Mouse (Mus musculus) lung, embryonic 15.5 days (tissue): ENCODE data around the gene RPS10-NUDT3. TPM values are rescaled to one million over a fixed set of nuclear protein-coding genes. Genes with fewer than 3 reads are reported as not detected.
"Not testable (repeated sequence)": the region's sequence is repeated elsewhere in the genome, so short reads cannot be mapped to it uniquely, and the experiment has no call there.

Source experiments
- ATAC-seq: fragments of 200-750 bp; cut with Nextera tagmentation; 2 replicates; pipeline ENCODE4 v1.8.0; 2017; ENCODE audit warnings: moderate number of reproducible peaks, borderline replicate concordance; ENCODE audit not compliant: low FRiP score, low TSS enrichment; ENCODE audit errors: extremely low read depth
- H3K27ac ChIP-seq: fragments of 300-500 bp; sonication (generic); 2 replicates; pipeline ENCODE4 v1.5.1; 2015; ENCODE audit warnings: moderate library complexity, mild to moderate bottlenecking, inconsistent platforms
- H3K27me3 ChIP-seq: fragments of 300-500 bp; sonication (generic); 2 replicates; pipeline ENCODE4 v1.6.1; 2015; ENCODE audit warnings: inconsistent platforms
- H3K36me3 ChIP-seq: fragments of 300-500 bp; sonication (generic); 2 replicates; pipeline ENCODE4 v1.6.1; 2015; ENCODE audit warnings: inconsistent platforms
- H3K4me1 ChIP-seq: fragments of 300-500 bp; sonication (generic); 2 replicates; pipeline ENCODE4 v1.6.1; 2015; ENCODE audit warnings: inconsistent platforms
- H3K4me2 ChIP-seq: fragments of 300-500 bp; sonication (generic); 2 replicates; pipeline ENCODE4 v1.6.1; 2015; ENCODE audit warnings: inconsistent platforms, mild to moderate bottlenecking, moderate library complexity
- H3K4me3 ChIP-seq: fragments of 300-500 bp; sonication (generic); 2 replicates; pipeline ENCODE4 v1.5.1; 2015; ENCODE audit warnings: mild to moderate bottlenecking, inconsistent platforms
- H3K9ac ChIP-seq: fragments of 300-500 bp; sonication (generic); 2 replicates; pipeline ENCODE4 v1.6.1; 2015; ENCODE audit warnings: inconsistent platforms
- H3K9me3 ChIP-seq: fragments of 300-500 bp; sonication (generic); 2 replicates; pipeline ENCODE4 v1.6.1; 2016; ENCODE audit warnings: inconsistent platforms
- WGBS: fragments of 180-500 bp; shearing (Covaris S2); methylation state at CpG from one replicate; pipeline ENCODE4 v1.1.7; 2015; 5-methylcytosine and 5-hydroxymethylcytosine counted together
- polyA plus RNA-seq: library from polyadenylated mRNA; unstranded; fragments of >200 nt; fragmentation: Nextera tagmentation; extraction: Ambion mirVana; gene quantifications from 2 replicates; pipeline ENCODE4 v1.2.1, GENCODE M21; 2015

The RPS10-NUDT3 gene
- polyA plus RNA-seq, 1 experiment from 2014 or later, result not detected

- WGBS, result 2% methylated on average over 63 of the region's 65 CpGs
- Histone ChIP-seq H3K9ac (no peak within 1 kb of the TSS), H3K4me1 (peaks cover 12% of the 10 kb centered on the region)
Observed at GRCm38 (mm10) chr17:27655089-27656010, 20.3 kb upstream of the RPS10-NUDT3 start, which contains the start of gene Pacsin1. Pacsin1 (plus strand) TSS chr17:27655509.

GRCm38 (mm10) chr17:27653253-27653959 lies 18.4 kb upstream of the RPS10-NUDT3 start:
- Histone ChIP-seq H3K4me3 (no peak overlapping the region), H3K27ac (no peak overlapping the region), H3K4me2 (no peak overlapping the region), H3K9ac (no peak overlapping the region), H3K4me1 (peaks cover 12% of the 10 kb centered on the region), H3K27me3 (peaks cover 44% of the 10 kb centered on the region), H3K36me3 (no peaks in the 10 kb centered on the region), H3K9me3 (no peaks in the 10 kb centered on the region)
- WGBS, result 45% methylated on average over 10 of the region's 10 CpGs
- ATAC-seq, result no peak

More at GRCm38 (mm10) chr17:27655089-27656010, 20.3 kb upstream of the RPS10-NUDT3 start, which contains the start of gene Pacsin1:
- Histone ChIP-seq H3K4me2 (peak within 1 kb of the TSS; percentile 76), H3K27me3 (peaks cover 44% of the 10 kb centered on the region), H3K9me3 (no peaks in the 10 kb centered on the region), H3K4me3 (peak within 1 kb of the TSS; percentile 44), H3K27ac (no peak within 1 kb of the TSS), H3K36me3 (no peaks in the 10 kb centered on the region)
- ATAC-seq, result no peak

GRCm38 (mm10) chr17:27652046-27652790 lies 17.2 kb upstream of the RPS10-NUDT3 start:
- no peak for ATAC-seq
- WGBS, result 77% methylated on average over 23 of the region's 23 CpGs
- Histone ChIP-seq H3K9ac (no peak overlapping the region), H3K4me3 (no peak overlapping the region), H3K36me3 (no peaks in the 10 kb centered on the region), H3K4me2 (no peak overlapping the region), H3K27ac (no peak overlapping the region), H3K9me3 (no peaks in the 10 kb centered on the region), H3K27me3 (peaks cover 42% of the 10 kb centered on the region), H3K4me1 (peaks cover 12% of the 10 kb centered on the region)

GRCm38 (mm10) chr17:27650586-27650985 lies 15.6 kb upstream of the RPS10-NUDT3 start:
- peaks cover 6% of the 10 kb centered on the region; the same call in 1 of the 2 replicates for H3K4me1 ChIP-seq
- H3K27me3 ChIP-seq, result peaks cover 25% of the 10 kb centered on the region
- H3K4me2 ChIP-seq, result no peak overlapping the region
- 74% methylated on average over 13 of the region's 13 CpGs for WGBS
- H3K9me3 ChIP-seq, result no peaks in the 10 kb centered on the region
- no peaks in the 10 kb centered on the region for H3K36me3 ChIP-seq
- no peak overlapping the region for H3K27ac ChIP-seq
- H3K9ac ChIP-seq, result no peak overlapping the region
- no peak overlapping the region for H3K4me3 ChIP-seq
- no peak for ATAC-seq

GRCm38 (mm10) chr17:27650160-27650559 lies 15.1 kb upstream of the RPS10-NUDT3 start:
- Histone ChIP-seq H3K4me3 (no peak overlapping the region), H3K27ac (no peak overlapping the region), H3K4me1 (0 out of 2 replicates have a peak, but pooled peaks cover 2% of the 10 kb centered on the region), H3K4me2 (no peak overlapping the region), H3K9me3 (no peaks in the 10 kb centered on the region), H3K36me3 (no peaks in the 10 kb centered on the region), H3K27me3 (peaks cover 21% of the 10 kb centered on the region), H3K9ac (no peak overlapping the region)
- whole genome bisulfite sequencing, result 8% methylated on average over 12 of the region's 12 CpGs
- ATAC-seq, result no peak

GRCm38 (mm10) chr17:27645807-27646206 lies 10.8 kb upstream of the RPS10-NUDT3 start:
- WGBS, result 28% methylated on average over 7 of the region's 7 CpGs
- Histone ChIP-seq H3K36me3 (no peaks in the 10 kb centered on the region), H3K4me1 (peaks cover 17% of the 10 kb centered on the region), H3K4me3 (no peak overlapping the region), H3K9me3 (no peaks in the 10 kb centered on the region), H3K27me3 (peaks cover 4% of the 10 kb centered on the region; the same call in 1 of the 2 replicates), H3K27ac (no peak overlapping the region), H3K9ac (no peak overlapping the region), H3K4me2 (no peak overlapping the region)
- ATAC-seq, result no peak

GRCm38 (mm10) chr17:27644572-27644971 lies 9.6 kb upstream of the RPS10-NUDT3 start:
- WGBS, result 40% methylated on average over 2 of the region's 2 CpGs
- peaks cover 17% of the 10 kb centered on the region for H3K4me1 ChIP-seq
- H3K36me3 ChIP-seq, result no peaks in the 10 kb centered on the region
- no peak overlapping the region for H3K4me3 ChIP-seq
- H3K27ac ChIP-seq, result no peak overlapping the region
- no peak overlapping the region for H3K4me2 ChIP-seq
- H3K9me3 ChIP-seq, result no peaks in the 10 kb centered on the region
- peaks cover 4% of the 10 kb centered on the region; the same call in 1 of the 2 replicates for H3K27me3 ChIP-seq
- H3K9ac ChIP-seq, result no peak overlapping the region
- ATAC-seq, result no peak

GRCm38 (mm10) chr17:27643756-27644155 lies 8.7 kb upstream of the RPS10-NUDT3 start:
- Histone ChIP-seq H3K27ac (no peak overlapping the region), H3K4me1 (peaks cover 17% of the 10 kb centered on the region), H3K27me3 (peaks cover 4% of the 10 kb centered on the region; the same call in 1 of the 2 replicates), H3K4me2 (no peak overlapping the region), H3K9ac (no peak overlapping the region), H3K9me3 (no peaks in the 10 kb centered on the region), H3K4me3 (no peak overlapping the region), H3K36me3 (no peaks in the 10 kb centered on the region)
- 74% methylated on average over 9 of the region's 9 CpGs for WGBS
- no peak for ATAC-seq

- Histone ChIP-seq H3K27me3 (peaks cover under 1% of the 10 kb centered on the region; the same call in 1 of the 2 replicates), H3K36me3 (no peaks in the 10 kb centered on the region), H3K9ac (no peak overlapping the region; the same call in 1 of the 2 replicates), H3K27ac (peak overlapping the region; percentile 61), H3K4me2 (peak overlapping the region; percentile 23; the same call in 1 of the 2 replicates), H3K4me3 (no peak overlapping the region), H3K4me1 (peaks cover 17% of the 10 kb centered on the region), H3K9me3 (no peaks in the 10 kb centered on the region)
- WGBS, result 22% methylated on average over 6 of the region's 6 CpGs
- peak; percentile 74; the same call in 1 of the 2 replicates for ATAC-seq
Observed at GRCm38 (mm10) chr17:27643101-27643500, 8.1 kb upstream of the RPS10-NUDT3 start.

- WGBS, result 14% methylated on average over 12 of the region's 12 CpGs
- Histone ChIP-seq H3K36me3 (no peaks in the 10 kb centered on the region), H3K9me3 (no peaks in the 10 kb centered on the region), H3K4me1 (peaks cover 17% of the 10 kb centered on the region), H3K9ac (no peak overlapping the region; the same call in 1 of the 2 replicates), H3K27me3 (no peaks in the 10 kb centered on the region), H3K27ac (peak overlapping the region; percentile 61), H3K4me2 (peak overlapping the region; percentile 23; the same call in 1 of the 2 replicates), H3K4me3 (no peak overlapping the region)
- peak; percentile 76; the same call in 1 of the 2 replicates for ATAC-seq
Observed at GRCm38 (mm10) chr17:27642491-27643062, 7.6 kb upstream of the RPS10-NUDT3 start.

GRCm38 (mm10) chr17:27639851-27640250 lies 4.8 kb upstream of the RPS10-NUDT3 start:
- H3K36me3 ChIP-seq, ATAC-seq, H3K4me2 ChIP-seq, H3K27me3 ChIP-seq, H3K9me3 ChIP-seq, H3K4me3 ChIP-seq, H3K27ac ChIP-seq, H3K9ac ChIP-seq: not testable (repeated sequence)
- 79% methylated on average over 6 of the region's 6 CpGs for WGBS
- H3K4me1 ChIP-seq, result peaks cover 31% of the 10 kb centered on the region
